Mouse (Mus musculus) C2C12 (cell line): Measurements from ENCODE around the gene 4930539E08Rik.

Experiments
- CEBPB ChIP-seq: IDR thresholded peaks from one replicate; pipeline ENCODE4 v1.6.1; 2011; ENCODE audit warnings: low read depth, mild to moderate bottlenecking, control low read depth, moderate library complexity
- CTCF ChIP-seq: IDR thresholded peaks from one replicate; pipeline ENCODE4 v1.5.1; 2011; ENCODE audit not compliant: control insufficient read depth, insufficient read depth, insufficient read length
- FOSL1 ChIP-seq: IDR thresholded peaks from one replicate; pipeline ENCODE4 v1.8.0; 2011; ENCODE audit warnings: mild to moderate bottlenecking, low read length; ENCODE audit not compliant: poor library complexity, insufficient read depth, severe bottlenecking
- MAX ChIP-seq: IDR thresholded peaks from one replicate; pipeline ENCODE4 v1.6.1; 2011; ENCODE audit warnings: mild to moderate bottlenecking, control low read depth
- USF1 ChIP-seq: IDR thresholded peaks from one replicate; pipeline ENCODE4 v1.6.1; 2011; ENCODE audit warnings: low read depth, mild to moderate bottlenecking, control low read depth, moderate library complexity

GRCm38 (mm10) chr17:28896095-28896780 is 18.9 kb downstream of the 4930539E08Rik start:
- TF ChIP-seq CTCF = no peak
- no peak for TF ChIP-seq MAX
- no peak for TF ChIP-seq USF1
- no peak for TF ChIP-seq FOSL1
- TF ChIP-seq CEBPB = no peak
